Mouse (Mus musculus) forebrain, embryonic 14.5 days (tissue): ENCODE measurements at regions not wholly inside any gene's neighbourhood (a gene's known extent, or its start where the extent isn't known, plus 50 kb on each side); places are given as distances from the start of the nearest gene placed in this dataset.
"Not testable (repeated sequence)": the region's sequence is repeated elsewhere in the genome, so short reads cannot be mapped to it uniquely, and the experiment has no call there.

Experiments
- ATAC-seq: fragments of 200-750 bp; cut with Nextera tagmentation; 2 replicates; pipeline ENCODE4 v1.8.0; 2017; ENCODE audit warnings: mild to moderate bottlenecking, moderate library complexity
- DNase-seq: peaks from one replicate; pipeline ENCODE4 v3.0.0-alpha.2; 2015; ENCODE audit warnings: low spot score
- H3K27ac ChIP-seq: fragments of 300-500 bp; sonication (generic); 2 replicates; pipeline ENCODE4 v1.5.1; 2014; ENCODE audit warnings: low read depth, mild to moderate bottlenecking, control low read depth, low read length, moderate library complexity
- H3K27me3 ChIP-seq: fragments of 300-500 bp; sonication (generic); replicated peaks from 2 replicates; pipeline ENCODE4 v1.6.1; 2014; ENCODE audit warnings: low read length, control low read depth, mixed read lengths; ENCODE audit not compliant: control insufficient read depth, insufficient read depth
- H3K36me3 ChIP-seq: fragments of 300-500 bp; sonication (generic); 2 replicates; pipeline ENCODE4 v1.6.1; 2014; ENCODE audit warnings: low read length, control low read depth; ENCODE audit not compliant: control insufficient read depth, insufficient read depth
- H3K4me1 ChIP-seq: fragments of 300-500 bp; sonication (generic); 2 replicates; pipeline ENCODE4 v1.6.1; 2014; ENCODE audit warnings: antibody characterized with exemption, low read length, control low read depth; ENCODE audit not compliant: control insufficient read depth, insufficient read depth
- H3K4me2 ChIP-seq: fragments of 300-500 bp; sonication (generic); 2 replicates; pipeline ENCODE4 v1.6.1; 2014; ENCODE audit warnings: mild to moderate bottlenecking, control low read depth, low read length
- H3K4me3 ChIP-seq: fragments of 300-500 bp; sonication (generic); 2 replicates; pipeline ENCODE4 v1.5.1; 2014; ENCODE audit warnings: low read depth, low read length, control low read depth
- H3K9ac ChIP-seq: fragments of 300-500 bp; sonication (generic); 2 replicates; pipeline ENCODE4 v1.6.1; 2014; ENCODE audit warnings: mild to moderate bottlenecking, low read length, control low read depth, moderate library complexity
- H3K9me3 ChIP-seq: fragments of 300-500 bp; sonication (generic); replicated peaks from 2 replicates; pipeline ENCODE4 v1.6.1; 2016; ENCODE audit warnings: low read length, control low read depth, mixed read lengths; ENCODE audit not compliant: control insufficient read depth
- WGBS: fragments of 180-500 bp; shearing (Covaris S2); extraction: QIAGEN DNeasy Blood & Tissue Kit; methylation state at CpG from one replicate; pipeline ENCODE4 v1.1.7; 2014; 5-methylcytosine and 5-hydroxymethylcytosine counted together

DNA sequence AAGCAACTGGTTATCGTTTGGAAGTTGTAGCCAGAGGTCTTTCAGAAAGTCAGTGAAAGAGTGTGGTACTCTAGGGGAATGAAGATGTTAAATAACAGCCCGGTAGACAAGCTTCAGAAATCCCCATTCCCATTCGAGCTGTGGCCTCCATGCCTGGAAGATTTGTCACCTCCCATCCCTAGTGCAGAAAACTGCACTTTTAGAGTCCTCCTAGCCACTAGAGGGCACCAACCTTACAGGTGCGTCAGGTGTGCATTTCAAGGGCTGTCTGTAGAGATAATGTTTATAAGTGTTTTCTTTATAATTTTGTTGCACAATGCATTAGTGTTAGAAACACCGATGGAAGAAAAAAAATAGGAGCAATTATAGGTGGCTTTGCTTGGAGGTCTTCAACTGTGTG, 187.3 kb downstream of the Lyplal1 start:
- Histone ChIP-seq H3K4me1 (no peaks in the 10 kb centered on the region), H3K9ac (no peak overlapping the region), H3K27ac (no peak overlapping the region), H3K36me3 (no peaks in the 10 kb centered on the region), H3K27me3 (no peaks in the 10 kb centered on the region), H3K9me3 (no peaks in the 10 kb centered on the region), H3K4me3 (no peak overlapping the region), H3K4me2 (no peak overlapping the region)
- DNase-seq (no peak), ATAC-seq (no peak)
- 89% methylated on average over 5 of the region's 5 CpGs for WGBS

- Histone ChIP-seq H3K9ac (no peak overlapping the region), H3K36me3 (no peaks in the 10 kb centered on the region), H3K4me2 (no peak overlapping the region), H3K4me3 (no peak overlapping the region), H3K27ac (no peak overlapping the region), H3K27me3 (no peaks in the 10 kb centered on the region), H3K9me3 (no peaks in the 10 kb centered on the region), H3K4me1 (no peaks in the 10 kb centered on the region)
- WGBS = 86% methylated on average over 3 of the region's 3 CpGs
- DNase-seq = no peak
- ATAC-seq = no peak
Measured at GRCm38 (mm10) chr1:185933623-185934022, 183.5 kb downstream of the Lyplal1 start.

DNA sequence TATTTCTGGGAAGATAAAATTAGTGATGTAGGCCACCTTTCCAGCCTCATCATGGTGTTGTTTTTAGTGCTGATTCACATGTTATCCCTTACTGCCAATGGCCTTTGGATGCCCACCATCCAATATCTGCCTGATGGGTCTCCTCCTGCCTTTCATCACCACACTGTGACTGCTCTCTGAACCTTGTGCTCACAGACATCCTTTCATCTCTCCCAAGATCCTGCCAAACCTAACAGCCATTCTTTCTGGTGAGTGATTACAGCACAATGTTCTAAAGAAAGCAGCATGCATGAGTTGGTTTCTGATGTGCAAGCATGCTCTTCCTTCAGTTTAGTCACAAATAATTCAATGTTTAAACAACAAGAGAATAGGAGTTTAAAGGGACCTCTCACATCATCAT, 180.1 kb downstream of the Lyplal1 start:
- Histone ChIP-seq H3K36me3 (no peaks in the 10 kb centered on the region), H3K9me3 (no peaks in the 10 kb centered on the region), H3K27me3 (no peaks in the 10 kb centered on the region), H3K4me1 (no peaks in the 10 kb centered on the region), H3K4me3 (no peak overlapping the region), H3K9ac (no peak overlapping the region), H3K4me2 (no peak overlapping the region), H3K27ac (no peak overlapping the region)
- ATAC-seq (no peak), DNase-seq (no peak)

- Histone ChIP-seq H3K4me3 (no peak overlapping the region), H3K4me2 (no peak overlapping the region), H3K9me3 (no peaks in the 10 kb centered on the region), H3K4me1 (no peaks in the 10 kb centered on the region), H3K9ac (no peak overlapping the region), H3K27me3 (no peaks in the 10 kb centered on the region), H3K27ac (no peak overlapping the region), H3K36me3 (no peaks in the 10 kb centered on the region)
- WGBS = 81% methylated on average over 3 of the region's 3 CpGs
- DNase-seq (no peak), ATAC-seq (no peak)
Measured at GRCm38 (mm10) chr1:185939914-185940313, 177.2 kb downstream of the Lyplal1 start.

- H3K4me2 ChIP-seq = no peak overlapping the region
- no peaks in the 10 kb centered on the region for H3K36me3 ChIP-seq
- ATAC-seq = no peak
- H3K9ac ChIP-seq = no peak overlapping the region
- no peak for DNase-seq
- no peak overlapping the region for H3K27ac ChIP-seq
- no peaks in the 10 kb centered on the region for H3K27me3 ChIP-seq
- WGBS = 81% methylated on average over 1 of the region's 1 CpGs
- no peaks in the 10 kb centered on the region for H3K4me1 ChIP-seq
- no peak overlapping the region for H3K4me3 ChIP-seq
- no peaks in the 10 kb centered on the region for H3K9me3 ChIP-seq
Measured at GRCm38 (mm10) chr1:185940511-185940910, 176.6 kb downstream of the Lyplal1 start.

DNA sequence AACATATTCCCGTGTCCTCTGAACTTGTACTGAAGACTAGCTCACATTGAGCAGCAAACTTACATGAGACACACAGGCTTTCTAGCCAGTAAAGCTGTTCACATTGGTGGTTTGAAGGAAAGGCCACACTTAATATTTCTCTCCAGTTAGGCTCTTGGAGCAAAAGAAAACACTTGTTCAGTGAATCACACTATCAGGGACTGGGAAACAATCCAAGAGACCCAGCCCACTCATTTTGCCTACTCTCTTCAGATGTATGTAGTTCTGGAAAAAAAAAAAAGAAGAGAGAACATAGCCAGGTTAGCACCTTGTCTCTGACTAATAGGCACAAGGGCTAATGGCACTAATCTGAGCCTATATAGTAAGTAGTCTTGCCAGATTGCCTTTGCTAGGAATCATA, 165.9 kb downstream of the Lyplal1 start:
- WGBS = 93% methylated on average over 1 of the region's 1 CpGs
- no peak for ATAC-seq
- H3K27me3 ChIP-seq = no peaks in the 10 kb centered on the region
- H3K9ac ChIP-seq = no peak overlapping the region
- no peak for DNase-seq
- no peak overlapping the region for H3K27ac ChIP-seq
- H3K9me3 ChIP-seq = no peaks in the 10 kb centered on the region
- H3K4me2 ChIP-seq = no peak overlapping the region
- no peaks in the 10 kb centered on the region for H3K4me1 ChIP-seq
- H3K4me3 ChIP-seq = no peak overlapping the region
- no peaks in the 10 kb centered on the region for H3K36me3 ChIP-seq

GRCm38 (mm10) chr1:185955821-185956220, 161.3 kb downstream of the Lyplal1 start:
- not testable (repeated sequence) for H3K4me2 ChIP-seq, H3K27ac ChIP-seq, H3K4me3 ChIP-seq, H3K27me3 ChIP-seq, ATAC-seq, DNase-seq, H3K9me3 ChIP-seq, H3K9ac ChIP-seq, H3K36me3 ChIP-seq, H3K4me1 ChIP-seq
- WGBS = 5% methylated on average over 1 of the region's 1 CpGs

- no peak overlapping the region for H3K27ac ChIP-seq
- H3K4me2 ChIP-seq = no peak overlapping the region
- ATAC-seq (no peak), DNase-seq (no peak)
- H3K9ac ChIP-seq = no peak overlapping the region
- H3K9me3 ChIP-seq = no peaks in the 10 kb centered on the region
- no peaks in the 10 kb centered on the region for H3K27me3 ChIP-seq
- no peak overlapping the region for H3K4me3 ChIP-seq
- H3K4me1 ChIP-seq = no peaks in the 10 kb centered on the region
- H3K36me3 ChIP-seq = no peaks in the 10 kb centered on the region
- 94% methylated on average over 3 of the region's 3 CpGs for WGBS
Measured at GRCm38 (mm10) chr1:185957557-185957956, 159.6 kb downstream of the Lyplal1 start.

- Histone ChIP-seq H3K27ac (no peak overlapping the region), H3K9me3 (no peaks in the 10 kb centered on the region), H3K4me1 (no peaks in the 10 kb centered on the region), H3K27me3 (no peaks in the 10 kb centered on the region), H3K4me2 (no peak overlapping the region), H3K4me3 (no peak overlapping the region), H3K36me3 (no peaks in the 10 kb centered on the region), H3K9ac (no peak overlapping the region)
- DNase-seq (peak; percentile 34), ATAC-seq (no peak)
- WGBS = 26% methylated on average over 10 of the region's 10 CpGs
Measured at GRCm38 (mm10) chr1:185958276-185958675, 158.8 kb downstream of the Lyplal1 start.

- Histone ChIP-seq H3K27ac (no peak overlapping the region), H3K4me1 (no peaks in the 10 kb centered on the region), H3K4me2 (no peak overlapping the region), H3K9ac (no peak overlapping the region), H3K4me3 (no peak overlapping the region), H3K9me3 (no peaks in the 10 kb centered on the region), H3K36me3 (no peaks in the 10 kb centered on the region), H3K27me3 (no peaks in the 10 kb centered on the region)
- WGBS = 89% methylated on average over 3 of the region's 3 CpGs
- no peak for ATAC-seq
- DNase-seq = no peak
Measured at GRCm38 (mm10) chr1:185962606-185963005, 154.5 kb downstream of the Lyplal1 start.
